Mouse (Mus musculus) splenic B cell, adult 2 months (primary cell): ENCODE data around the gene Rhbdd3.

Experiments used
- DNase-seq: peaks from one replicate; pipeline ENCODE4 v3.0.0-alpha.2; 2011; ENCODE audit warnings: low read depth, low spot score
- H3K27me3 ChIP-seq: 2 replicates; pipeline ENCODE4 v1.6.1; 2012; ENCODE audit warnings: mild to moderate bottlenecking, low read length, moderate library complexity, mixed read lengths; ENCODE audit not compliant: control insufficient read depth, poor library complexity, insufficient read depth, severe bottlenecking
- H3K36me3 ChIP-seq: 2 replicates; pipeline ENCODE4 v1.6.1; 2012; ENCODE audit warnings: mild to moderate bottlenecking, low read length, moderate library complexity, mixed read lengths; ENCODE audit not compliant: control insufficient read depth, poor library complexity, insufficient read depth, severe bottlenecking

Rhbdd3 gene

GRCm38 (mm10) chr11:5095877-5096276 is 2.8 kb upstream of the Rhbdd3 start:
- DNase-seq, result no peak
- peaks cover 8% of the 10 kb centered on the region for H3K36me3 ChIP-seq
- H3K27me3 ChIP-seq, result no peaks in the 10 kb centered on the region

DNA sequence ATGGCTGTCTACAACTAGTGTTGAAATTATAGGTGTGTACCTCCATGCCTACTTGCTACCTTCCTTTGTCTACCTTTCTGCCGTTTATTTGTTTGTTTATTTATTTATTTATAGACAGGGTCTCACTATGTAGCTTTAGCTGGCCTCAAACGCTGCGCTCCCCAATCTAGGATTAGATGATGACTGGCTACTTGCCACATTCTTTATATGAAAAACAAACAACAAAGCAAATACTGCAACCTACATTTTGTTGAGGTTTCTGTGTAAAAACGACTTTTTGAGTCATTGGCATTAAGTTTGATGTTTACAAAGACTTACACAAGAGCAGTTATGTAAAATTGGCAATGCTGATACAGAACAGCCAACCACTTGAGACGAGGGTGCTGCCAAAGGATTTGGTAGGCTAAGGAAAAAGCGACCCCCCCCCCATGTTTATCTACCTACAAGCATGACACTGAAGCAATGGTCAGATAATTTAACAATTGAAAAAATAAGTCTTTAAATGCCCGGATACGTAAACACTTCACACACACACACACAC is 2.2 kb upstream of the Rhbdd3 start:
- H3K36me3 ChIP-seq, result peaks cover 8% of the 10 kb centered on the region
- H3K27me3 ChIP-seq, result no peaks in the 10 kb centered on the region
- no peak for DNase-seq

DNA sequence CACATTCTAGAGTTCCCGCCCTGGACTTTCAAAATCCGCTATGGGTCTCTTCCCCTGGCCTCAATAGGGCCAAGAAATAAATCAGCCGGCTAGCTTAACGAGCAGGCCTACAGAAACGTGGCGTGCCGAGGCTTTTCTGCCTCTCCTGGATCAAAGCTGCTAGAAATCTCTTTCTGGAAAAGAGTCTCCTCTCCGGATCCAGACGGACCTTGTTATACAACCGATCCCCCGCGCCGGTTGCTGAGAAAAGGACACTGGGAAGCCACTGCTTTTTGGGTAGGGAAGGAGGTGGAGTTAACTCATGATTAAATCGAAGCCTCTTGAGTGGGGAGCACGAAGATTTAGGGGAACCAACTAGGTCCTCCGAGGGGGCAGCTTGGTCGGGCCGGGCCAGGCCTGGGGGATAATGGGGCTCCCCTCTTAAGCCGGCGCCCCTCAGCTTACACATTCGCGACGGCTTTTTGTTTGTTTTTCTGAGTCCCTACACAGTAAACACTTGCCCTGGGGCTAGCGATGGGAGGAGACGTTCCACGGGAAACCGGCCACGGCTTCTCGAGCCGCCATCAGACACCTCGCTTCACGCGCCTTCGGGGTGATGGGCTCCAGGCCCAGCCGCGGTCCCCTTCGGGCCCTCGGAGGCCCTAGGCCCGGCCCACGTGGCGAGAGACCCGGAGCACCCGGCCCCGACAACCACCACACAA is 541 bp upstream of the Rhbdd3 start:
- DNase-seq, result peak; percentile 41
- Histone ChIP-seq H3K27me3 (no peaks in the 10 kb centered on the region), H3K36me3 (no peaks in the 10 kb centered on the region)

- peak; percentile 77 for DNase-seq
- no peaks in the 10 kb centered on the region for H3K27me3 ChIP-seq
- H3K36me3 ChIP-seq, result no peaks in the 10 kb centered on the region
Observed at GRCm38 (mm10) chr11:5099576-5100183, 954 bp downstream of the Rhbdd3 start.

GRCm38 (mm10) chr11:5100283-5100682 is 1.6 kb downstream of the Rhbdd3 start:
- Histone ChIP-seq H3K36me3 (no peaks in the 10 kb centered on the region), H3K27me3 (no peaks in the 10 kb centered on the region)
- peak; percentile 29 for DNase-seq

DNA sequence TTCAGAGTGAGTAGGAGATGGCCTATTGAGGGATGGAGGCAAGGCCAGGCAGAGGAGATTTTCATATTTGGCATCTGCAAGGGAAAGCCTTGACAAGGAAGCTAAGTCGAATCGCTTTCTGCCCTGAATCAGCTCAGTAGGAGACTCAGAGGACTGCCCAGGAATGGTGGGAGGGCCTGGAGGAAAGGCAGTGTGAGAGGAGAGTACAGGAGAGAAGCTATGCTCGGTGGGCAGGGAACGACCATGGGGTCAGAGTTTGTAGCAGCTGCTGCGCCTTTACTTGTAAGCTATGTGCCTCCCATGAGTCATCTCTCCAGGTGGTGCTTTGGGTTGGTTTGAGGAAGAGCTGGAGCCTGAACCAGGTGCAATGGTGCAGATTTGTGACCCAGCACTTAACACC is 2.1 kb downstream of the Rhbdd3 start:
- no peak for DNase-seq
- H3K27me3 ChIP-seq, result no peaks in the 10 kb centered on the region
- no peaks in the 10 kb centered on the region for H3K36me3 ChIP-seq

DNA sequence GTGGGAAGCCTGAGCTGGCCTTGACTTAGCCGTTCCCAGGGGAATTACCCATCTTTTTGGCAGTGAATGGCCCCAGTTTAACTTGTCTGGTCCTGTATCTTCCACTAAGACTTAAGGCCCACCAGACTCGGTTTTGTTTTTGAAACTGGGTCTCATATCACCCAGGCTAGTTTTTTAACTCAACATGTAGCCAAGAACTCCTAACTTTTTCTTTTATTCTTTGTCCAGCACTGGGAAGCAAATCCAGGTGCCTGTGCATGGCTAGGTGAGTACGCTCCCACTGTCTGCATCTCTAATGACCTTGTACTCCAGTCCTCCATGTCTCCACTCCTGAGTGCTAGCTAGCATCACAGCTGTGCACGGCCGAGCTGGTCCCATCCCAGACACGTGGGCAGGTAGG is 2.9 kb downstream of the Rhbdd3 start:
- Histone ChIP-seq H3K36me3 (no peaks in the 10 kb centered on the region; the same call in 1 of the 2 replicates), H3K27me3 (no peaks in the 10 kb centered on the region)
- DNase-seq, result no peak

DNA sequence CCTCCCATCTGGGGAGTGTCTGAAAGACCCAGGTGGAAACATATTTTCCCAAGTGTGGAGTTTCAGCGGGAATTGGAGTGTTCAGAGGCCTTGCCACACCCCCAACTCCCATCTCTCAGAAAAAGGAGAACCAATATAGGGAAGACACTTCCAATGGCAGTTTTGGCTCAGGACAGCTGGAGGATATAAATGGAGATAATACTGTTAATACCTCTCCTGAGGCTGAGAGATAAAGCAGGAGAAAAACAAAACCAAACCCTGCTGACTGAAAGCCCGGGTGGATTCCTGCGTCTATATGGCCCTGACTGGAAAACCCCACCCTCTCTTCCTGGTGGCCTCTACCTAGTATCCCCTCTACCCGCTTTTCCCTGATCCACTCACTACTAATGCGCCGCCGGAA is 3.7 kb downstream of the Rhbdd3 start:
- DNase-seq, result no peak
- Histone ChIP-seq H3K36me3 (no peaks in the 10 kb centered on the region; the same call in 1 of the 2 replicates), H3K27me3 (no peaks in the 10 kb centered on the region)

GRCm38 (mm10) chr11:5103986-5104509 is 5.3 kb downstream of the Rhbdd3 start:
- DNase-seq, result no peak
- Histone ChIP-seq H3K36me3 (no peaks in the 10 kb centered on the region; the same call in 1 of the 2 replicates), H3K27me3 (no peaks in the 10 kb centered on the region)

DNA sequence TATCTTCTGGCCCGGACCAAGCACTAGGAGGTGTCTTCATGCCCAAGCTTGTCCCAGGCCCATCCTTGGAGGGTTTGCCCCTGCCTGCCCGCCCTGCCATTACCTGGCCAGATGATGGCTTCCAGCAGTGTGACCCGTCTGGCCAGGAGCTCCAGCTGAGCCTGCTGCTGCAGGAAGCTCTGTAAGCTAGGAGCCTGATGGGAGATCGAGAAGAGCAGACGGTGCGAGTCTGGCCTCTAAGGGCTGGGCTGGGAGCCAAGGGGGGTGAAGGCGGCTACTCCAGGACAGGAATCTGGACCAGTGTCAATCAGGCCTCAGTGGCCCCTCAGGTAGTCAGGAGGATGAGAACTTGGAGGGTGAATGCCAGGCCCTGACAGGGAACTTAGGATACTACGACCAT is 10.7 kb downstream of the Rhbdd3 start:
- no peaks in the 10 kb centered on the region; the same call in 1 of the 2 replicates for H3K36me3 ChIP-seq
- no peak for DNase-seq
- no peaks in the 10 kb centered on the region for H3K27me3 ChIP-seq

DNA sequence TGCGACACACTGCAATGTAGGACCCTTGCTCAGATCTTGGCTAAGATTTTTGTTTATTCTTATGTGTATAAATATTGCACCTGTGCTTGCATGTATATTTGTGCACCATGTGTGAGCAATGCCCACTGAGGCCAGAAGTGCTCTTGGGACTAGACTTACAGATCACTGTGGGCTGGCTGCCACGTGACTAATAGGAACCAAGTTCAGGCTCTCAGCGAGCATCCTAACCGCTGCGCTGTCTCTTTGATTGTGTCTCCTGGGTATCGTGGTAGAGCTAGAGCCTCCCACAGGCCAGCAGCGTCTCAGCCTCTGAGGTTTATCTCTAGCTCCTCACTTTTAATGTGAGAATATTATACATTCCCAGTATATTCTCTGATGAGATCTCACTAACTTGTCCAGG is 14.9 kb downstream of the Rhbdd3 start:
- DNase-seq, result no peak
- H3K36me3 ChIP-seq, result no peaks in the 10 kb centered on the region

GRCm38 (mm10) chr11:5114931-5115581 is 16.3 kb downstream of the Rhbdd3 start:
- no peaks in the 10 kb centered on the region for H3K27me3 ChIP-seq
- DNase-seq, result peak; percentile 96
- H3K36me3 ChIP-seq, result no peaks in the 10 kb centered on the region

More for the DNA sequence above, 14.9 kb downstream of the Rhbdd3 start:
- H3K27me3 ChIP-seq, result no peaks in the 10 kb centered on the region

- peaks cover 10% of the 10 kb centered on the region for H3K36me3 ChIP-seq
- H3K27me3 ChIP-seq, result no peaks in the 10 kb centered on the region
- DNase-seq, result no peak
Observed at GRCm38 (mm10) chr11:5125713-5126112, 27.0 kb downstream of the Rhbdd3 start.

- Histone ChIP-seq H3K27me3 (no peaks in the 10 kb centered on the region), H3K36me3 (peaks cover 12% of the 10 kb centered on the region)
- no peak for DNase-seq
Observed at GRCm38 (mm10) chr11:5129035-5129480, 30.3 kb downstream of the Rhbdd3 start.
